Mouse (Mus musculus): ENCODE results near the gene Rab3a. TPM values are rescaled to one million over a fixed set of nuclear protein-coding genes. Genes with fewer than 3 reads are reported as not detected.

The Rab3a gene
- total and polyA plus RNA-seq, 2 experiments from 2014 or later: 32.8 to 40.3 TPM

- Histone ChIP-seq H3K4me2 (ENCODE audit: low read depth, low read length) (no peak overlapping the region), H3K27ac (ENCODE audit: low read depth) (no peak overlapping the region), H3K27me3 (ENCODE audit: control insufficient read depth, insufficient read depth, low read length) (no peaks in the 10 kb centered on the region), H3K9ac (replicated peaks; ENCODE audit: low read depth, low read length) (no peak overlapping the region), H3K4me1 (ENCODE audit: control insufficient read depth, insufficient read depth) (peaks cover 28% of the 10 kb centered on the region), H3K9me3 (replicated peaks; ENCODE audit: control insufficient read depth, low read length) (no peaks in the 10 kb centered on the region), H3K36me3 (replicated peaks; ENCODE audit: control insufficient read depth, insufficient read depth, low read length) (peaks cover 28% of the 10 kb centered on the region), H3K4me3 (ENCODE audit: low read depth, low read length) (no peak overlapping the region)
- 89% methylated on average over 6 of the region's 6 CpGs for WGBS
- TF ChIP-seq CTCF (IDR thresholded peaks at IDR 0.05; ENCODE audit: low read depth): no peak
- DNase-seq (ENCODE audit: low spot score) (no peak), ATAC-seq (ENCODE audit: insufficient read depth, low read depth) (no peak)
Measured at GRCm38 (mm10) chr8:70756476-70757040, 2.1 kb downstream of the Rab3a start.

- Histone ChIP-seq H3K9ac (replicated peaks; ENCODE audit: low read depth, low read length) (no peak overlapping the region), H3K27ac (ENCODE audit: low read depth) (no peak overlapping the region), H3K4me1 (ENCODE audit: control insufficient read depth, insufficient read depth) (peaks cover 28% of the 10 kb centered on the region), H3K4me2 (ENCODE audit: low read depth, low read length) (no peak overlapping the region), H3K4me3 (ENCODE audit: low read depth, low read length) (no peak overlapping the region), H3K9me3 (replicated peaks; ENCODE audit: control insufficient read depth, low read length) (no peaks in the 10 kb centered on the region), H3K27me3 (ENCODE audit: control insufficient read depth, insufficient read depth, low read length) (no peaks in the 10 kb centered on the region), H3K36me3 (replicated peaks; ENCODE audit: control insufficient read depth, insufficient read depth, low read length) (peaks cover 28% of the 10 kb centered on the region)
- 73% methylated on average over 22 of the region's 22 CpGs for WGBS
- no peak for ATAC-seq (ENCODE audit: insufficient read depth, low read depth)
- no peak for DNase-seq (ENCODE audit: low spot score)
- TF ChIP-seq CTCF (IDR thresholded peaks at IDR 0.05; ENCODE audit: low read depth): peak; percentile 50
- TF ChIP-seq EP300 (IDR thresholded peaks at IDR 0.05; ENCODE audit: low read depth): no peak
Measured at GRCm38 (mm10) chr8:70757523-70758307, 3.2 kb downstream of the Rab3a start.

- H3K9ac ChIP-seq (replicated peaks; ENCODE audit: low read depth, low read length): no peak overlapping the region
- DNase-seq (ENCODE audit: low spot score) (no peak), ATAC-seq (ENCODE audit: insufficient read depth, low read depth) (no peak)
- no peak overlapping the region for H3K27ac ChIP-seq (ENCODE audit: low read depth)
- H3K4me3 ChIP-seq (ENCODE audit: low read depth, low read length): no peak overlapping the region
- H3K36me3 ChIP-seq (replicated peaks; ENCODE audit: control insufficient read depth, insufficient read depth, low read length): peaks cover 28% of the 10 kb centered on the region
- H3K9me3 ChIP-seq (replicated peaks; ENCODE audit: control insufficient read depth, low read length): no peaks in the 10 kb centered on the region
- H3K27me3 ChIP-seq (ENCODE audit: control insufficient read depth, insufficient read depth, low read length): no peaks in the 10 kb centered on the region
- 88% methylated on average over 7 of the region's 7 CpGs for WGBS
- TF ChIP-seq EP300 (IDR thresholded peaks at IDR 0.05; ENCODE audit: low read depth): no peak
- TF ChIP-seq CTCF (IDR thresholded peaks at IDR 0.05; ENCODE audit: low read depth): no peak
- no peak overlapping the region for H3K4me2 ChIP-seq (ENCODE audit: low read depth, low read length)
- H3K4me1 ChIP-seq (ENCODE audit: control insufficient read depth, insufficient read depth): peaks cover 27% of the 10 kb centered on the region
Measured at GRCm38 (mm10) chr8:70758308-70758615, 3.8 kb downstream of the Rab3a start.

GRCm38 (mm10) chr8:70758616-70759561 lies 4.4 kb downstream of the Rab3a start:
- Histone ChIP-seq H3K27me3 (ENCODE audit: control insufficient read depth, insufficient read depth, low read length) (no peaks in the 10 kb centered on the region), H3K4me1 (ENCODE audit: control insufficient read depth, insufficient read depth) (peaks cover 21% of the 10 kb centered on the region), H3K4me3 (ENCODE audit: low read depth, low read length) (no peak overlapping the region), H3K27ac (ENCODE audit: low read depth) (no peak overlapping the region), H3K36me3 (replicated peaks; ENCODE audit: control insufficient read depth, insufficient read depth, low read length) (peaks cover 28% of the 10 kb centered on the region), H3K4me2 (ENCODE audit: low read depth, low read length) (no peak overlapping the region), H3K9ac (replicated peaks; ENCODE audit: low read depth, low read length) (no peak overlapping the region), H3K9me3 (replicated peaks; ENCODE audit: control insufficient read depth, low read length) (no peaks in the 10 kb centered on the region)
- 58% methylated on average over 19 of the region's 19 CpGs for WGBS
- TF ChIP-seq CTCF (IDR thresholded peaks at IDR 0.05; ENCODE audit: low read depth): no peak
- no peak for TF ChIP-seq EP300 (IDR thresholded peaks at IDR 0.05; ENCODE audit: low read depth)
- ATAC-seq (ENCODE audit: insufficient read depth, low read depth) (no peak), DNase-seq (ENCODE audit: low spot score) (no peak)

GRCm38 (mm10) chr8:70760350-70760749 lies 5.9 kb downstream of the Rab3a start:
- H3K4me1 ChIP-seq (ENCODE audit: control insufficient read depth, insufficient read depth): peaks cover 14% of the 10 kb centered on the region

More at GRCm38 (mm10) chr8:70760350-70760749, 5.9 kb downstream of the Rab3a start:
- H3K4me3 ChIP-seq (ENCODE audit: low read depth, low read length): peak overlapping the region; percentile 64
- ATAC-seq (ENCODE audit: insufficient read depth, low read depth) (peak; percentile 1; the same call in 1 of the 2 replicates), DNase-seq (ENCODE audit: low spot score) (no peak)
- under 1% methylated on average over 22 of the region's 22 CpGs for WGBS
- H3K9me3 ChIP-seq (replicated peaks; ENCODE audit: control insufficient read depth, low read length): no peaks in the 10 kb centered on the region
- TF ChIP-seq EP300 (IDR thresholded peaks at IDR 0.05; ENCODE audit: low read depth): no peak
- no peak for TF ChIP-seq CTCF (IDR thresholded peaks at IDR 0.05; ENCODE audit: low read depth)
- peak overlapping the region; percentile 94 for H3K4me2 ChIP-seq (ENCODE audit: low read depth, low read length)
- H3K27me3 ChIP-seq (ENCODE audit: control insufficient read depth, insufficient read depth, low read length): no peaks in the 10 kb centered on the region
- H3K27ac ChIP-seq (ENCODE audit: low read depth): peak overlapping the region; percentile 75
- H3K36me3 ChIP-seq (replicated peaks; ENCODE audit: control insufficient read depth, insufficient read depth, low read length): peaks cover 28% of the 10 kb centered on the region
- peak overlapping the region; percentile 71 for H3K9ac ChIP-seq (replicated peaks; ENCODE audit: low read depth, low read length)
